Mouse (Mus musculus): ENCODE measurements around the gene Gm20388.

DNA sequence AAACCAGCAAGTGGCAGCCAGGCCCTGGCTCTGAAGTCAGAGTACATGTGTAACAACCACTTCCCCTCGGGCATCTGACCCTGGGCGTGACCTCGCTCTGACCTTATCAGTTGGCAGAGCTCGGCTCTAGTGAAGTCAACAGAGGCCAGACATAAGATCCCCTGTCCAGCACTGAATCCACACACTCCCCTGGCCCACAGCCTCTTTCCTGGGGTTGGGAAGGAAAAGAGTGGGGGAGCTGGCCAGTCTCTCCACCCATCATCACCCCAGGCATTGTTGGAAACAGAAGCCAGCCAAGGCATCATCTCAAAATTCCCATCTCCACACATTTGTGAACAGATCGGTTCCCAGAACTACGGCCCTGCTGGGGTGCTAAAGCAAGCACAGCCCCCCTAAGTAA lies 1507.4 kb downstream of the Gm20388 start:
- TF ChIP-seq CTCF (IDR thresholded peaks at IDR 0.05; ENCODE audit: low read depth) (no peak), EP300 (optimal IDR thresholded peaks at IDR 0.05) (no peak)
